Mouse (Mus musculus) kidney, postnatal 4 days (tissue): Measurements from ENCODE around the gene Ctsk.

Source experiments
- DNase-seq, 2 experiments: peaks; one replicate each; pipeline ENCODE4 v3.0.0; 2021; ENCODE audit warnings: mixed read lengths in 2 of 2

Ctsk gene

DNA sequence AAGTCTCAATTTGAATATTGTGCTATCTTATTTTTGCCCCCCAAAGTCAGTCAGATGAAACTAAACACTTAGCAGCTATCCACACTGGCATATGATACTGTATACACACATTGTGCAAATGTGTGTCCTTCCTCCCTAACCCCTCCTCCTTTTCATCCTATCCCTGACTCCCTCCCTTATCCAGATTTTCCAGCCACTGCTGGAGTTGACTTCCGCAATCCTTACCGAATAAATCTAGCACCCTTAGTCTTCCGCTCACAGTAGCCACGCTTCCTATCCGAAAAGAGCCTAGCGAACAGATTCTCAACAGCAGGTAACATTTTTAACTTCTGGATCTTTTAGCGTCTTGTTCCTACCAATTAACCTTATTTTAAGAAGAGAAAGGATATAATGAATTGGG, at the start of gene Ctsk:
Gene Ctsk, plus strand, starts transcription at position 233 of the 400 bp plus-strand sequence.
- no peak for DNase-seq

DNA sequence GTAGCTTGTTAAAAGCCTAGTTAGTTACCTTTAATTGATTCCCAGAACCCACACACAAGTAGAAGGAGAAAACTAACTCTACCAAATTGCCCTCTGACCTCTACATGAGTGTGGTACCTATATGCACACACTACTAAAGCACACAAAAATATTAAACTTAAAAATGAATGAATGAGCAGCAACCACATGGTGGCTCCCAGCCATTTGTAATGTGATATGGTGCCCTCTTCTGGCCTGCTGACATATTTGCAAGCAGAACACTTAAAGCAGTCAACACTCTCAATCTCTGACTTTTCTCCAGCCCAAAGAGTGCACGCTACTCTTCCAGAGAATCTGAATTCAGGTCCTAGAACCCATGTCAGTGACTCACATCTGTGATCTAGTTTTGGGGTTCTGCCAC, 48.6 kb upstream of the Ctsk start:
- peak; percentile 44 to 62 for DNase-seq

DNA sequence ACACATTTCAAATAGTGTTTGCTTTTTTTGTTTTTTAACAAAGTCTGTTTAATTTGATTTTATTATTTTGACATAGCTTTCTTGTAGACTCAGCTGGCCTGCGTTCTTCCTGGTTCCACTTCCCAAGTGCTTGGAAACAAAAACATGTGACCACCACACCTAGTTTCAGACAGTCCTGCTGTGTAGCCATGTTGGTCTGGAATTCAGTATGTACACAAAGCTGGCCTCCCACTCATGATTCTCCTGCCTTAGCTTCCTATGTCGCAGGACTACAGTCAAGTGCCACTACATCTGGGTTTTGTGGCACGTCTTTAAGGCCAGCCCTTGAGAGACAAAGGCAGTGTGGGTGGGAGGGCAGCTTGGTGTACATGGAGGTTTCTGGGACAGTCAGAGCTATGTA, 48.1 kb upstream of the Ctsk start:
- DNase-seq = no peak

DNA sequence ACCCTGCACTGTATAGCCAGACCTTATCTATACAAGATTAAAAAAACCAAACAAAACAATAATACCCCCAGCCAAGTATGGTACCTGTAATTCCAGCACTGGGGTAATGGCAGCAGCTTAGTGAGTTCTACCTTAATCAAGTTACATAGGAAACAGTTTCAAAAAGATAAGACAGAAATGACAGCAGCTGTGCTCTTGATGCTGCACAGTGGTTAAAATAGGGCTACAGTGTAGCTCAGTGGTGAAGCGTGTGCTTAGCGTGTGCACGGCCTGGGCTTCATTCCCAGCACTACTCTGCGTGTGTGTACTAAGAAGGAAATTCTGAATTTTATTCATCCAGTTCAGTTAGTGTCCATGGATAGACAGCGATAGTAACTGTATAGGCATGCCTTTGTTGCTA, 42.7 kb upstream of the Ctsk start:
- no peak for DNase-seq

DNA sequence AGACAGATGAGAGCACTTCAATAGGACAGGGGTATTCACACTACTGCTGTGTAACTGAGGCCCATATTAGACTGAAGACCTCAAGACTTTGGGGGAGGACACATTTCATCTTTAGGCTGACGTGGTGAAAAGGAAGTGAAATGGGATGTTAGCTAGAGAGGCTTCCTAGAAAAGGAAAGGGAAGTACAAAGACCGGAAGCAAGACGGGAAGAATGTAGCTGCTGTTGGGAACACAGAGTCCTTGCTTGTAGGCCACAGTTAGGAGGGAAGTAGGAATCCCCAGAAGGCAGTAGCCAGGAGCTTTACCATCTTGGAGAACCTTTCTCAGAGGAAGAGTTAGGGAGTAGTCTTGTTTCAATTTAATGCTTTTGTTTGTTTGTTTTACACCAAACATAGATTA, 41.3 kb upstream of the Ctsk start:
- DNase-seq = no peak

DNA sequence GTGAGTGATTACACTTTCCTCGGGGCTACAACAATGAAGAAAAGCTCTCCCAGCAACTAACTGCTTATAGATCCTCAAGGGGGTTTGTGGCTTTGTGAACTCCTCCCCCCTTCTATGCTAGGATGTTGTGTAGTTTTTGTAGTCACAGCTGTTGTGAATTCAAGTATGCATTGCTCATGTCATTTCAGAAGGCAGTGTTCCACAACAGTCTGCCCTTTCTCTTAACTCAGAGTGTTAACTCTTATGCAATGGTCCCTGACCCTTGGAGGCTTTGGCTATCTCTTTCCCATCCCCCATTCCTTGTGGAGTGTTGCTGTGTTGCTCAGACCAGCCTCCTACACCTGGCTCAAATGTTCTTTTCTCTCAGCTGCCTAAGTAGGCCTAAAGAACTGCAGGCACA, 39.7 kb upstream of the Ctsk start:
- no peak for DNase-seq

DNA sequence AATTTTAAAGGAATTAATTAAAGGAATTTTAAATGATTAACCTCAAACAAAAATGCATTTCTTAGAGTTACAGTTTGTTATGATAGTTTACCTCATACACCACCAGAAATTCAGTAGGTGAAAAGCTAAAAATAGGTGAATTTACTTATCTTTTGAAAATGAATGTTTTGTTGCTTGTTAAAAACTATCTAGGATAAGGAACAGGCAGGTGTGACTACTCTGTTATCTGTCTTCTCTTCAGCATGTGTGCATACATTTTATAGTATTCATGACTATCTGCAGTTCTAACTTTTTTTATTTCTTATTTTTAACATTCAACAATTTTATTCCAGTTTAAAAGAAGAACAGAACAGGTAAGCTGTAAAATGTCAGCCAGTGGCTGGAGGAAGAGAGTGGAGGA, 35.2 kb upstream of the Ctsk start:
- no peak for DNase-seq

DNA sequence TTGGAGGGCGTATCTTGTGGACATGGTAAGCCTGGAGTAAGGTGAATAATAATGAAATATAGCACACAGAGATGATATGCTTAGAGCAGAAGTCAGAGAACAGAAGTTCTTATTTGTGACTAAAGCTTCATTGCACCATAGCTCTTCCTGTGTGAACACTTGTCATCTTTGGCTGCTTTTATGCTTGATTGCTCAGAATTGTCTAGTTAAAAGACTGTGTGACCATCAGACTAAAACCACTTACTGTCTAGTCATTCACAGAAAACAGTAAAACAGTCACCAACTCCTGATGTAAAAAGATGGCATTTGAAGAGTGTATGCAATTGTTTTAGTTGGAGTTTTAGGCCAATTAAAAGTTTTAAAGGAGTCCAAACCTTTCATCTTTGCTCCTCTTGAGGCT, 20.1 kb upstream of the Ctsk start:
- DNase-seq = no peak

DNA sequence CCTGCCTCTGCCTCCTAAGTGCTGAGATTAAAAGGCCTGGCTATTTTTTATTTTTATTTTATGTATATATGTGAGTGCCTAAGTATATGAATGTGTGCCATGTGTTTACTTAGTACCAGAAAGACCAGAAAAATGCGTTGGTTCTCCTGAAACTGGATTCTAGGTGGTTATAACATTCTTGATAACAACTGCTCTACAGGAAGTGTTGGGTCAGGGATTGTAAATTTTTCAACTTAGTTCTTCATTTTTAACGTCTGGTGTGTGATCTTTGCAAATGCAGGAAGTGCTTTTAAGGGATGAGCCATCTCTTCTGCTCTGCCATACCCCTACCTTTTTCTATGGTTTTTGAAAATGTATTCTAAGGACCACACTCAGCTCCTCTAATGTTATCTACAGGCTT, 12.6 kb upstream of the Ctsk start:
- no peak for DNase-seq

DNA sequence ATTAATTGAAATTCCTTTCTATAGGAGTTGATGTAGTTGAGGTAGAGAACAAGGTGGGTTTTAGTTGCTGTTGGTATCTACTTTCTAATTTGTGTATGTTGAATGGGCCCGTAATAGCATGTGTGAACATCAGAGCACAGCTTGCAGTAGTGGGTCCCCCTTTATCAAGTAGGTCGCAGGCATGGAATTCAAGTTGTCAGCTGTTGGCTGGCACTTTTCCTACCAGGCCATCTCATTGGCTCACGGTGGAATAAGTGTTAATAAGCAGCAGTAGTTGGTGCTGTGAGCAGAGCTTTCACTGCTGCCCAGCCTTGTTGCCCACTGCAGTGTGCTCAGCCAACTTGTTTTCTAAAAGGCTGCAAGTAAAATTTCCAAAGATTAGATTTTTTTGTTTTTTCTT, 10.4 kb upstream of the Ctsk start:
- DNase-seq = no peak

DNA sequence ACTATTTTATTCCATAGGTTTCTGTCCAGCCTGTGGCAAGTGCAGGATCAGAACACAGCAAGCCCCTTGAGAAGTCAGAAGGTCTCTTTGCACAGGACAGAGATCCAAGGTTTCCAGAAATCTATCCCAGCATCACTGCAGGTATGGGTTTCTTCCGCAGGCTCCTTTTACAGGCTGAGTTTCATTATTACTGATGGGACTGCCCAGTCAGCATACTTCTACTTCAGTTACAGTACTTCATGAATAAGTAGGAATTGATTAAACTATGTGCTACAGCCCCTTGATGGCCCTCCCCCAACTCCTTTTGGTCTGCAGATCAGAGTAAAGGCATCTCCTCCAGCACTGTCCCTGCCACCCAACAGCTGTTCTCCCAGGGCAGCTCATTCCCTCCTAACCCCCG, 8.8 kb upstream of the Ctsk start:
- DNase-seq = no peak

DNA sequence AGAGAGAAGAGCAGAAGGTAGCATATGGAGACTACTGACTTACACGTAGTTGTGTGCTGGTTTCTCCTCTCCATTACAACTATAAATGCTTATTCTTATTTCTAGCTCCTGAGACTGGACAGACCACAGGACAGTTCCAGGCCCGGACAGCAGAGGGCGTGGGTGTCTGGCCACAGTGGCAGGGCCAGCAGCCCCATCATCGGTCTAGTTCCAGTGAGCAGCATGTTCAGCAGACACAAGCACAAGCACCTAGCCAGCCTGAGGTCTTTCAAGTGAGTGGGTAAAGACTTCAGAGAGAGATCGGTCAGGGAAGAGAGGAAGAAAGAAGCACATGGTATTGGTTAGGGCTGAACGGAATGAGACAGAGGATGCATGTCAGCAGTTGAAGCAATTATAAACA, 4.7 kb upstream of the Ctsk start:
- peak; percentile 73 to 76 for DNase-seq

DNA sequence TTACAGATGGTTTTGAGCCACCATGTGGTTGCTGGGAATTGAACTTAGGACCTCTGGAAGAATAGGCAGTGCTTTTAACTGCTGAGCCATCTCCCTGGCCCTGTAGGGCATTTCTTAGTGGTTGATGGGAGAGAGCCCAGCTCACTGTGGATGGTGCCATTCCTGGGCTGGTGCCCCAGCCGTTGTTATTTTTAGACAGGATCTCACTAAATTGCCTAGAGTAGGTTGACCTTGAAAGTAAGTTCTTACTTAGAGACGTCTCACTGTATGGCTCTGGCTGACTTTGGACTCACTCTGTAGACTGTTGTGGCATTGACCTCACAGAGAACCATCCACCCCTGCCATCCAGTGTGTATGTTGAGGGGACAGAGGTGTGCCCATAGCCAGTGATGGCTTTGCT, 827 bp upstream of the Ctsk start:
- DNase-seq = no peak

DNA sequence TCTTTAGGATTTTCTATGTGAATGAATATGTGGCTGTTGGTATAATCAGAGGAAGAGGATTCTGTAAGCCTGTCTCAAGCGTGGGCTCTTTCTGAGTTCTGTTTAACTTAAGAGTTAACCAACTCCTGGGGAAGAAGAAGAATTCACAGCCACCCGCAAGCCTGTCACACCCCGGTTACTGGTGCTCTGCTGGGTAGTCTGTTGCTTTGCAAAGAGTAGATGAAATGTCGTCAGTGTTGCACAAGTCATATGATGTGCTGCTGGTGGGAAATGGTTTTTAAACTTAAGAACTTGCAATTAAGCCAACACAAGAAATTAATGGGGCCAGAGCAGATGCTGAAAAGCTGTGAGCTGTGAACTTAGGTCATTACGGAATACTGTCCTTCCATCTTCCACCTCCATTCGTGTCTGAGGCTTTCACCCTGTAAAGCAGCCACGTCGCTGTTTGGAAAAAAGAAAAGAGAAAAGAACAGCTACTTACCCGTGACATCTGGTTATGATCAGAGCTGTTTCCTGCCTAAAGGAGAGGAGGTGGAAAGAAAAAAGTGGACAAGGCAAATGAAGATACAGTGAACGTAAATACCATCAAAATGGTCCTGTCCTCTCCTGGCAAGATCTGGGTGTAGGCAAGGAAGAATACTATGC, 562 bp downstream of the Ctsk start:
- DNase-seq = no peak

DNA sequence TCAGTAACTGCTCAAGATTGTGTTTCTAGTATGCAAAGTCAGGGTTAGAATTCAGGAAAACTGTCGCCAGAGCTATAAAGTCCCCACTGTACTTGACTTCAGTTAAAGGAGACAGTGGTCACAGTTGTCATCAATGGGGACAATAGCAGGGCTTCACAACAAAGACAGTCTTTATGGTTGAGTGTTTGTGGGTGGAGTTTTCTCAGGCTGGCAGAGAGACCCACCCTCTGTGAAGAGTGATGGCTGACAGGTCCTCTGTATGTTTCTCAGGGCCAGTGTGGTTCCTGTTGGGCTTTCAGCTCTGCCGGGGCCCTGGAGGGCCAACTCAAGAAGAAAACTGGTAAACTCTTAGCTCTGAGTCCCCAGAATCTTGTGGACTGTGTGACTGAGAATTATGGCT, 3.3 kb downstream of the Ctsk start:
- no peak for DNase-seq

DNA sequence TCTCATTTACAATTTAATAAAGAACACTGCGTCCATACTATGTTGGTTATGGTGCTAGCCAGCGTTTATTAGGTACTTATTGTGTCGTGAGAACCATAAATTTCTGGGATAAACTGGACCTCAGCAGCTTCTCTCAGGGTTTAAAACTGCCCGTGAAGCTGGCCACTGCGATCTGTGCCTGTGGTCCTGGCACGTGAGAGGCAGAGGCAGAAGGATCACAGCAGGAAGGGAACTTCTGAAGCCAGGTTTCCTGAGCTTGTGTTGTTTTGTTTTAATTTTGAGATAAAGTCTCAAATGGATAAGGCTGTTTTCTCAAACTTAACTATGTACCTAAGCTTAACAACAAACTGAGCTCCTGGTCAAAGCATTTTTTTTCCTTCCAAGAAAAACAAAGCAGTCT, 10.3 kb downstream of the Ctsk start:
- no peak for DNase-seq

DNA sequence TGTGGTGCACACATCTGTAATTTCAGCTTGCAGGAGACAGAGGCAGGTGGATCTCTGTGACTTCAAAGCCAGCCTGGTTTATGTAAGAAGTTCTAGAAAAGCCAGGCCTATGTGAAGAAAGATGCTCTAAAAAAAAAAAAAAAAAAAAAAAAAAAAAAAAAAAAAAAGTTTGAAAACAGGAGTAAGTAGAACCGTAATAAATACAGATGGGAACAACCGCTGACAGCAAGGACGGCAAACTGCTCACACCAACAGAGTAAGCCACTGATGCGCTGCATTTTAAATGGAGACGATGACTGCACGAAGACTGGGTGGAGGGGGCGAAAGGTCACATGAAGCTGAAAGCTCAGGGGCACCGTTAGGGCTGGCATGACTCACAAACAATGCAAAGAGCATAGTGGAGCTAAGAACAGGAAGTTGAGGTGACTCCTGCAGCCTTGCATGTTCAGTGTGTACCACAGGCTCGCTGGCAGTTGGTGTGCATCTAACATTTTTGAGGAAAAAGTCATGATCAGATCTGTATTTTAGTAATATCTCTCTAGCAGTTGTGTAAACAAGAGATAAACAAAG, 12.6 kb downstream of the Ctsk start:
- DNase-seq = no peak

DNA sequence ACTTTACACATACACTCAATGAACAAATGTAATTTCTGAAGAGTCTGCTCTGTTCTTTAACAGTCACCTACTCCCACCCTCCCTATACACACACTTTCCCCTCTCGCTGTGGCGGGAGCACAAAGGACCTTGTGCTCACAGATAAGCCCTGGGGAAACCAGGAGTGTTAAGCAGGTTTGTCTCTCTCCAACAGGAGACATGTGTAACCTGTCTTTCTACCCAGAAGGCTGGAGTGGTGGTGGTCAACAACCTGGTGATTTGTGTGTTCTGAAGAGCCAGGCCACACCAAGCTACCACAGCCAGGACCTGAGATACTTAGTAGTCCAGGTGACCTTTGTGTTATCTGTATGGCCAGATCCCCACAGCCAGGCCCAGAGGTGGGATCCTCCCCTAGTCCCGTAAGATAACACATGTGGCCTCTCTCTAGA, 17.6 kb downstream of the Ctsk start:
- no peak for DNase-seq

DNA sequence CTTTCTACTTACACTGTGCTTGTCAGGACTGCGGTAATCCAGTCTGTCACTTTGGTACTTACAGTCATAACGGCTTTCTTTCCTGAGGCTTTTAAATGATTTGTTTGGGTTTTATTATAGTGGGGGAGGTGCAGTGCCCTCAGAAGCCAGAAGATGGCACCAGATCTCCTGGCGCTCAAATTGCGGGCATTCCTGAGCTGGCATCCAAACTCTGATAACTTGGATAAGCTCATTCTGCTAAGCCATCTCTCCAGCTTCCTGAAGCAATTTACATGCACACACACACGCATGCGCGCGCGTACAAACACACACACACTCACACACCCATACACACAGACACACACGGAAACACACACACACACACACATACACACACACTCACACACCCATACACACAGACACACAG, 18.4 kb downstream of the Ctsk start:
- DNase-seq = peak; percentile 80

DNA sequence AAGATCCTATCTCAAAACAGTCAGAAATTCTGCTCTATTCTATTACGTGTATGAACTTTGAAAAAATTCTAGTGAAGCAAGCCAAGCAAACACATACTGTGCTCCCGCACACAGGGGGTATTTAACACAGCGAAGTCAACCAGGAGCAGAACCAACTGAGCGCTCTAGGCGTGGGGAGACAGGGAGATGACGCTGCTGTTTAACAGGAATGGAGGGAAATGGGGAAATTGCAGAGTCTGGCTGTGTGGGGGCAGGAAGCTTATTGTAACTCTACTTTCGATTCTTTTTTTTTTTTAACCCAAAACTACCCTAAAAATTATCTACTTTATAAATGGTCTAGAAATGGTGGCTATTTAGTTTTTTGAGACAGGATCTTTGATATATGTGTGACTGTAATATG, 19.8 kb downstream of the Ctsk start:
- DNase-seq = no peak

DNA sequence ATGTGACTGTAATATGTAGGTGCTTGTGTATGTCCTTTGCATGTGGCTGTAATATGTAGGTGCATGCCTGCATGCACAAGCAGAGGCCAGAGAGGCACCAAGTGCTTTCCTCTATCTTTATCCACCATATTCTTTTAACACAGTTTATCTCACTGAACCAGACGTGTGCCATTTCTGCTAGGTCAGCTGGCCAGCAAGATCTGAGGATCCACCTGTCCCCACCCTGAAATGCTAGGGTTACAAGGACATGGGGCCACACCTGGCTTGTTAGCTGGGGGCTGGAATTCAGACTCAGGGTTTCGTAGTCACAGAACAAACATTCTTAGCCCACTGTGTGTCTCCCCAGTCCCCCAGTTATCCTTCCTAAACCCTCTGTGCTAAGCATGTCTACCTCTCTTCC, 20.3 kb downstream of the Ctsk start:
- no peak for DNase-seq

DNA sequence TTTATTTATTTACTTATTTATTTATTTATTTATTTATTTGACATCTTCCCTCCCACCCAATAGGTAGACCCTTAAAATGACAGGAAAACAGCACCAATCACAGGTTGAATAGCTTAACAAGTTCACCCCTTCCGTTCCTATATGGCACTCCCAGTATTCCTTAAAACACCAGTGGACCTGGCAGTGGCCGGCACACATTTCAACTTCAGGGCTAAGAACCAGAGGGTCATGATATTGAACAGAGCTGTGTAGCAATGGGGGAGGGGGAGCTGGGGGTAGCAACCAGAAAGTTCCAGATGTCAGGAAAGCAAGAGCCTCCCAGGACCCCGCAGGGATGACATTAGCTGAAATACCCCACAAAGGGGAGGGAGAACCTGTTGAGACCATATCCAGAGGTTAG, 21.0 kb downstream of the Ctsk start:
- no peak for DNase-seq

DNA sequence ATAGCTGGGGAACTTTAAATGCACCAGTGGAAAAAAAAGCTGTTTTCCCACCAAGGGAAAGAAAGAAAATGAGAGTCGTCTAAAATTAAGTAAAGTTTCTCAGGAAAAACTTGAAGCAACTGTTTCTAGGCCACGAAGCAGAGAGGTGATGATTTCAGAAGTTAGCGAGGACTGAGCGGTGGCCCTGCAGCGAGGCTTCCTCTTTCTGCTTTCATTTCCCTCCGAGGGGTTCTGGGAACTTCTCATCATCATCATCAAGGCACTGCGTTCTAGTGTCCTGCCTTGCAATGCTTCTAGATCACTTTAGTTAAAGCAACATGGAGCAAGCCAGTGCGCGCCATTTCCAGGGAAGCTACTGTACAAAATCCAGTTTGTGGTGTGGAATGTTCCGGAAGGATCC, 22.1 kb downstream of the Ctsk start:
- no peak for DNase-seq

DNA sequence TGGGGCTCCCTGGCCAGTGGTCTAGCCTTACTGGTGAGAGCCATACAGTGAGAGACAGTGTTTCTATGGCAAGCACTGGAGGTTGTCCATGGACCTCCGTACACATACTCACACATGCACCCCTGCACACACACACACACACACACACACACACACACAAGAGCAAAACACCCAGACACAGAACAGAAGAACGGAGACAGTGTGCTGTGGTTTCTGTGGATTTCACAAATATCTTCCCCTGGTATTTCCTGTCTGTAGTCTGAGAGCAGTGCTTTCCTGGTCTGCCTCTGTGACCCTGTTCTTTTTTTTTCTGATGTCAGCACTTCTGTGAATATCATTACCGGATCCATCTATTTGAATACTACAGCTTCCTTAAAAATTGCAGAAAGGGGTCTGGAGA, 24.6 kb downstream of the Ctsk start:
- peak in 1 of 2 experiments; percentile 8 for DNase-seq

DNA sequence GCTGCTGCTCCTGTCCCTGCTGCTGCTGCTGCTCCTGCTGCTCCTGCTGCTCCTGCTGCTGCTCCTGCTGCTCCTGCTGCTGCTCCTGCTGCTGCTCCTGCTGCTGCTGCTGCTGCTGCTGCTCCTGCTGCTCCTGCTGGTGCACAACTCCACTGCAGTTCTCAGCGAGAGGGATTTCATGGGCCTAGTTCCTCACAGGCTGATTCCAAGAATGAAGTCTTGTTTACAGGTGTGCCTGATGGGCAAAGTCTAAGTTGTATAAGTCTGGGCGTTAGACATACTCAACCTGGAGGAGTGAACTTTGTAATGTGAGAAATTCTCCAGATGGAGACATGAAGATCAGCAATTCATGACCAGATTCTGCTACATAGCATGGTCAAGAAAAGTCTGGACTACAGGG, 25.6 kb downstream of the Ctsk start:
- DNase-seq = no peak
